Mouse (Mus musculus) spleen, adult 2 months (tissue): ENCODE data around the gene Mov10l1.

Experiments used
- CTCF ChIP-seq: fragments of 200-500 bp; IDR thresholded peaks from 2 replicates; pipeline ENCODE4 v1.5.1; 2011; ENCODE audit warnings: mild to moderate bottlenecking, inconsistent platforms; ENCODE audit not compliant: insufficient read depth, insufficient read length, insufficient replicate concordance; ENCODE audit errors: extremely low read depth
- POLR2A ChIP-seq: fragments of 200-500 bp; IDR thresholded peaks from 2 replicates; pipeline ENCODE4 v1.6.1; 2011; ENCODE audit warnings: low read depth, low read length, inconsistent platforms

GRCm38 (mm10) chr15:89098616-89099015 lies 115.9 kb downstream of the Mov10l1 start:
- TF ChIP-seq CTCF (no peak), POLR2A (no peak)
